Mouse (Mus musculus): ENCODE results near the gene Tdp1.

DNA sequence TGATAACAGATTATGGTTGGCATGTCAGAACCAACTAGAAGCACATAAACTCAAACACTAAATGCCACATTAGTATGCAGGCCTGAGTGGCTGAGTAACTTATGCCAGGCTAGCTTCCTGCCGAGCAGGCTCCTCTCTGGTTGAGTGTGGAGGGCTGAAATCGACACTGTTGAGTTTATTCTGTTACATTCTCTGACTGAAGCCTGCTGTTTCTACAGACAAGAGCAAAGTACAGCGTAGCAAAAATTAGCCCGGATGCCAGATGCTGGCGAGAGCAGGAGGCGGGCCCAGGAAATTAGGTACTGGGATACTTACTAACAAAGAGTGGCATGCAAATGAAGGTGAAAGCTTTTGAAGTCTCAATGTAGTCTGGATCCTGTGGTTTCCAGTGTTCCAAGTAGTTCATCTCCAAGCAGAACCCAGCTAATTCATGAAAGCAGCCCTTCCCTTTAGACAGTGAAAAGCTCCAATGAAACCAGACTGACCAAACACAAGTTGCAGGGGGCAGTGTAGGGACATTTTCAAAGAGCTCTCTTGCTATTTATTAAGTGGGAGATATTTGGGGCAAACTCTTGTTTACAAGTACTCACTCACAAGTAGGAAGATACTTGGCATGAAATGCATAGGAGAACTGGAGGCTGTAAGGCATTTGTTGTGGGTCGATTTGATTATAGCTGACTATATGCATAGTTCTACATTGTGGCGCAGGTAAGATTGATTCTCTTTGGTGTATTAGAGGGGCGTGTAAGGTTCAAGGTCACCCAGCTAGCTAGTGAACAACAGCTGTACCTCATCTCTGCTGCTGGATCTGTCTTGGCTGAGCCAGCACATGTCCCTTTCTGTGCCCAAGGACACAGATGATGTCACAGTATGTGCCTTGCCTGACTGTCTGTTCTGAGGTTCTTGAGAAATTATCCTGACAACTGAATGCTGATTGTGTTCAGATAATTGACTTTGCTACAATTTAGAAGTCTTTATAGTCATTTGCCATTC is 74.0 kb downstream of the Tdp1 start:
- no peak for TF ChIP-seq CTCF (conservative IDR thresholded peaks at IDR 0.05; ENCODE audit: low read length)
- TF ChIP-seq POU5F1 (IDR thresholded peaks at IDR 0.05; ENCODE audit: borderline replicate concordance, low read length) = no peak
- no peak for TF ChIP-seq NANOG (IDR thresholded peaks at IDR 0.05; ENCODE audit: borderline replicate concordance, low read length)

All from E14TG2a.4 (cell line).